Mouse (Mus musculus) heart, embryonic 10.5 days (tissue): ENCODE data around the gene Hes2. TPM values are rescaled to one million over a fixed set of nuclear protein-coding genes. Genes with fewer than 3 reads are reported as not detected.

Experiments used
- DNase-seq: peaks from one replicate; pipeline ENCODE4 v3.0.0-alpha.2; 2017; ENCODE audit warnings: low spot score
- H3K27ac ChIP-seq: fragments of 300-500 bp; sonication (generic); 2 replicates; pipeline ENCODE4 v1.5.1; 2016; ENCODE audit warnings: mild to moderate bottlenecking
- H3K27me3 ChIP-seq: fragments of 300-500 bp; sonication (generic); 2 replicates; pipeline ENCODE4 v1.6.1; 2016; ENCODE audit warnings: mild to moderate bottlenecking; ENCODE audit not compliant: poor library complexity, insufficient read depth, severe bottlenecking
- H3K36me3 ChIP-seq: fragments of 300-500 bp; sonication (generic); 2 replicates; pipeline ENCODE4 v1.6.1; 2016; ENCODE audit warnings: mild to moderate bottlenecking, moderate library complexity
- H3K4me1 ChIP-seq: fragments of 300-500 bp; sonication (generic); 2 replicates; pipeline ENCODE4 v1.6.1; 2016; ENCODE audit warnings: mild to moderate bottlenecking
- H3K4me3 ChIP-seq: fragments of 300-500 bp; sonication (generic); 2 replicates; pipeline ENCODE4 v1.5.1; 2016; ENCODE audit warnings: mild to moderate bottlenecking, moderate library complexity
- H3K9me3 ChIP-seq: fragments of 300-500 bp; sonication (generic); 2 replicates; pipeline ENCODE4 v1.6.1; 2016; ENCODE audit warnings: mild to moderate bottlenecking, moderate library complexity
- WGBS: fragments of 180-500 bp; shearing (Covaris S2); methylation state at CpG from one replicate; pipeline ENCODE4 v1.1.7; 2016; 5-methylcytosine and 5-hydroxymethylcytosine counted together
- polyA plus RNA-seq: library from polyadenylated mRNA; unstranded; fragments of >200 nt; fragmentation: Nextera tagmentation; extraction: Ambion mirVana; gene quantifications from 2 replicates; pipeline ENCODE4 v1.2.1, GENCODE M21; 2016

The Hes2 gene
- polyA plus RNA-seq, 1 experiment from 2014 or later: not detected

DNA sequence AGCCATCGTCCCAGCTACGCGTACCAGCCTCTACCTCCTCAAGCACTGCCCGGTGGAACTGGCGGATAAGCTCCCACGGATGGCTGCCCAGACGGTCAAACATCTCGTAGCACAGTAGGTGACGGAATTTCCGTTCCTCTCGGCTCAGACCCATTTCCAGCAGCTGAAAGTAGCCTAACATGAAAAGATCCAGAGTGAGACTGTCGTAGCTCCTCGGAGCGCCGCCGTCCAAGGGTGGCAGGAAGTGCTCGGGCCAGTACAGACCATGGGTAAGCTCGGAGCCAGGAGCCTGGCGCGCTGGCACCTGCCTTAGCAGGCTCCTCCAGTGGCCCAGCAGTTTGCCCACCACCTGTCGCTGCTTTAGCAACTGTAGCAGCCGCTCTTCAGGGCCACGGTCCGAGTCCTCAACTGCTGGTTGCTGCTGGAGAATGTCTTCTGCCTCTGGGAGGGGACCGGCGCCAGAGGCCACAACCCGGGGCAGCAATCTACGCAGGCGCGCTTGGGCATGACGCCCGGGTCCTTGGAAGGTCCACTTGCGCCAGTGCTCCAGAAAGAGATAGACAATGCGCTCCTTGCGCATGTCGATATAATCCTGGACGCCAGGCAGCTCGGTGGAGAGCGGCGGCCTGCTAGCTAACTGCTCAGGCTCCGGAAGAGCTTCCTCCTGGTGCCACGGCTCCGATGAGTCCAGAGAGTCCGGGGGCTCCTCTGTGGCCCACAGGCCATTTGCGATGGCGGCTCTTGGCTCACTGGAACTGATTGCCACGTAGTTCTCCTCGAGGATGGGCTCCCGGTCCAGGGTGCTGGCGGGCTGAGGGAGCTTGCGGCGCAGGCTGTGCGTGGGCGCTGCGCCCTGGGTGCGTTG lies 33.3 kb upstream of the Hes2 start:
- Histone ChIP-seq H3K9me3 (no peaks in the 10 kb centered on the region), H3K27me3 (peaks cover 98% of the 10 kb centered on the region), H3K4me1 (peaks cover 53% of the 10 kb centered on the region), H3K4me3 (peak overlapping the region; percentile 55), H3K36me3 (no peaks in the 10 kb centered on the region), H3K27ac (peak overlapping the region; percentile 49; the same call in 1 of the 2 replicates)
- no peak for DNase-seq
- WGBS: 7% methylated on average over 56 of the region's 56 CpGs

DNA sequence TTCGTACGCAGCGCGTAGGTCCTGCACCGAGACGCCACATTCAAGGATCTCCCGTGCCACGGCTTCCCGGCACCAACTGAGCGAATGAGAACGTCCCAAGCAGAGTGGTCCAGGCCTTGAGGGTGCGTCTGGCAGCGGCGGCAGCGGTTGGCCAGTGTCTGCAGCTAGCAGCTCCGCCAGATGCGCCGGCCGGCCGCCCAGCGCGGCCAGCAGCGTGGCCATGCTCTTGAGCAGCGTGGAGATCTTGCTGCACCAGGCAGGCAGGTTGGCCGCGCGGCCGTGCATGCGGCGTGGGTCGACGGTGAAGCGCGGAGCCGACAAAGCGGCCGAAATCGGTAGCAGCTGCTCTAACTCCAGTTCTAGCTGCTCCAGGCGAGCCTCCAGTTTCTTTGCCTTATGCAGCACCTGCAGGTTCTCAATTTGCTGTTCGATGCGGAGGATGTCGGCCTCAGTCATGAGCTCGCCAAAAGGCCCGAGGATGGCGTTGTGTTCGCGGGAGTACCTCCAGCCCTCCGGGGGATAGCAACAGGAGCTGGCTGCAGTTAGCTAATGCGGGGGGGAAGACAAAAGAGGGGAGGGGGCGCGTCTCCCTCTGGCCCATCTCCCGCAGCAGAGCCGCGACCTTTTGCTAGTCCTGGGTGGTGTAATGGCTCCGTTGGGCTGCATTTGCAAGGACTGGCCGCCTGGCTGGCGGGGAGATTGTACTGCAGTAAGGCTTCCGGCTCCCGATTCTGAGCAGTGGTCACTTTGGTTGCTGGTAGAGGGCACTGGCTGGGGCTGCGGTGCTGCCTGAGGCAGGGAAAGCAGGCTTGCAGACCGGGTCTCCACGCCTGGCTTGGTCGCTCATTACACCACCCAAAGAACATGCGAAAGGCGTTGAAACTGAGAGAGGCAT lies 32.4 kb upstream of the Hes2 start:
- Histone ChIP-seq H3K4me3 (peak overlapping the region; percentile 55), H3K4me1 (peaks cover 53% of the 10 kb centered on the region), H3K27me3 (peaks cover 98% of the 10 kb centered on the region), H3K9me3 (no peaks in the 10 kb centered on the region), H3K36me3 (no peaks in the 10 kb centered on the region), H3K27ac (peak overlapping the region; percentile 49; the same call in 1 of the 2 replicates)
- 6% methylated on average over 65 of the region's 65 CpGs for WGBS
- no peak for DNase-seq

DNA sequence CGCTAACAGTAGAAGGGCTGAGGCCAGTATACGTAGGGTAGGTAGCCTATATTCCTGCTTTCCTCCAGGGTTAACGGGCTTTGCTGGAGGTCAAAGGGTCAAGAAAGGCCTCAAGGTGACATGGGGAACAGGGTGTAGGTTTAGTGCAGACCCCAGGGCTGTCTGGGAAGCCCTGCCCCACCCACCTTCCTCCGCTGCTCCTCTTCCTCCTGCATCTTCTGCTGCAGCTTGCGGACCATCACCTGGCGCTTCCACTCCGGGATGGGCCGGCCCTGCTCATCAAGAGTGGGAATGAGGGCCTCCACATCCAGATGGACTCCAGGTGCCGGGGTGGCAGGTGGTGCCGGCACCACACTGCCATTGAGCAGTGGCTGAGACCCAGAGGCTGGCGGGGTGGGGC lies 30.8 kb upstream of the Hes2 start:
- no peaks in the 10 kb centered on the region for H3K9me3 ChIP-seq
- DNase-seq: no peak
- H3K27me3 ChIP-seq: peaks cover 100% of the 10 kb centered on the region
- no peaks in the 10 kb centered on the region for H3K36me3 ChIP-seq
- H3K27ac ChIP-seq: no peak overlapping the region
- H3K4me3 ChIP-seq: no peak overlapping the region
- 73% methylated on average over 11 of the region's 11 CpGs for WGBS
- H3K4me1 ChIP-seq: peaks cover 66% of the 10 kb centered on the region

DNA sequence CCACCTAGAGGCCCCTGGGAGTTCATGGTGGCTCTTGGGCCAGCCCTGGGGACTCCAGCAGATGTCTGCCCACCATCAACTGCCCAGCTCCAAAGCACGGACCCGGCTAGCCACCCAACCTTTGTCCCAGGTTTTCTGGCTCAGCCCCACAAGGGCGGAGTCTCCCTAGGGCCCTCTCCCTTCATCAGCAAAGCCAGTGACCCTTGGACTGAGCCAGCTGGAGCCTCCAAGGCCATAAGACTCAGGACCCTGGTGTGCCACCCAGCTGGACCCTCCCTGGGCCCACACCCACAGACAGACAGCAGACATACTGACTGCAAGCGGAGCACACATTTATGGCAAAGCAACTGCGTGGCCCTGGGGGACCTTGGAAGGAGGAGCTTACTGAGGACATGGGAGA lies 29.9 kb upstream of the Hes2 start:
- Histone ChIP-seq H3K27ac (no peak overlapping the region), H3K9me3 (no peaks in the 10 kb centered on the region), H3K4me3 (no peak overlapping the region), H3K4me1 (peaks cover 66% of the 10 kb centered on the region), H3K36me3 (no peaks in the 10 kb centered on the region), H3K27me3 (peaks cover 100% of the 10 kb centered on the region)
- WGBS: 60% methylated on average over 5 of the region's 5 CpGs
- DNase-seq: no peak

DNA sequence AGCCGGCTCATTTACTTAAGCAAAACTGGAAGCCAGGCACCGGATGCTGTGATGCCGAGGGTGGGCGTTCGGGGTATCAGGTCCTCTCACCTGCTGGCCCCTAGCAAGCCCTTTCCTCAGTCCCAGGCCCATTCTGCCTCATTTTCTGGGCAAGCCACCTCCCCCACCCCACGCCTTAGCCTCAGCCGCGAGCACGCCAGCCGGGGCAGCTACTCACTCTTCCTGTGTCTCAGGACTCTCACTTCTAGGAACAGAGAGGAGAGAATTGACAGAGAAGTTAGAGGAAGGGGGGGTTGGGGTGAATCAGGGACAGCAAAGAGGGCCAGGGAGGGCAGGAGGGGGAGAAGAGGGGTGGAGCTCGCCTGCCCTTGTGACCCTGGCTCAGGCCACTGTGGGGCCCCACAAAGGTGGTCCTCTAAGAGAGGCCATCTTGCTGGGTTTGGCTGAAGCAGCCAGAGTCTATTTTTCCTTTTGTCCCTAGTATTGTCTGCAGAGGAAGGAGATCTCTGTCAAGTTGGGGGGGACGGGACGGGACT lies 29.2 kb upstream of the Hes2 start:
- Histone ChIP-seq H3K4me1 (peaks cover 66% of the 10 kb centered on the region), H3K27ac (peak overlapping the region; percentile 32; the same call in 1 of the 2 replicates), H3K9me3 (no peaks in the 10 kb centered on the region), H3K27me3 (peaks cover 100% of the 10 kb centered on the region), H3K36me3 (no peaks in the 10 kb centered on the region), H3K4me3 (peak overlapping the region; percentile 13; the same call in 1 of the 2 replicates)
- no peak for DNase-seq
- 34% methylated on average over 13 of the region's 13 CpGs for WGBS

DNA sequence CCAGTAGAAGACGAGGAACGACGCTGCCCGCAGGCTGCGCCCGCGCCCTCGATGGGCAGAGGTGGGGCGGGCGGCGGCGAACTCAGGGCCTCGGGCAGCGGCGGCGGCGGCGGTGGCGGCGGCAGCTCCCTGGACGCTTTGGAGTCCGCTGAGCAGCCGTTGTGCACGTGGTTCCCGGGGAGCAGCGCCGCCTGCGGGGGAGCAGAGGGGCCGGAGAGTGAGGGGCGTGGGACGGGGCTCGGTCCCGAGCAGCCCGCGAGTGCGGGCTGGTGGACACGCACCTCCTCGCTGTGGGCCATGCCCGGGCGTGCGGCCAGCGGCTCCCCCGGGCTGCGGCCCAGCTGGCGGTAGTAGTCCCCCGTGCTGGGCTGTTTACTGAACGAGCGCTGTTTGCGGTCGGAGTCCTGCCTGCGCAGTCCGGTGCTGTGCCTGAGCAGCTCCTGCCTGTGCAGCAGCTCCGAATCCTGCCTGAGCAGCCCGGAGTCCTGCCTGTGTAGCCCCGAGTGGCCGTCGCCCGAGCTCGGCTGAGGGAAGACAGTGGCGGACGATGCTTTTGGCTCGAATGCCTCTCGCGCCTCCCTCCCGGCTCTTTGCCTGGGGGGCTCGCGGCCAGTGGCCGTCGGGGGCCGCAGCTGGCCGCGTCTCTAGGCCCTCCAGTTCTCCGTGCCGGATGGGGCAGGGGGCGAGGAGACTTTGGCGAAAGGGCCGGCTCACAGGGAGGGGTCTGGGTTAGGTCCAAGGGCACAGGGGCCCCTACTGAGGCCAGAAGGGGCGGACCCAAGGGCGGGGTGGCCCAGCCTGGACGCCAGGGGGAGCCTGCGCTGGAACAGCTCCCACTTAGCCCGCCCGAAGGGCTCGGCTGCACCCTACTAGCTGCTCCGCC lies 27.7 kb upstream of the Hes2 start:
- no peaks in the 10 kb centered on the region for H3K36me3 ChIP-seq
- H3K27me3 ChIP-seq: peaks cover 99% of the 10 kb centered on the region
- no peaks in the 10 kb centered on the region for H3K9me3 ChIP-seq
- peak overlapping the region; percentile 59 for H3K4me3 ChIP-seq
- under 1% methylated on average over 85 of the region's 85 CpGs for WGBS
- H3K27ac ChIP-seq: peak overlapping the region; percentile 59
- H3K4me1 ChIP-seq: peaks cover 51% of the 10 kb centered on the region
- DNase-seq: no peak

DNA sequence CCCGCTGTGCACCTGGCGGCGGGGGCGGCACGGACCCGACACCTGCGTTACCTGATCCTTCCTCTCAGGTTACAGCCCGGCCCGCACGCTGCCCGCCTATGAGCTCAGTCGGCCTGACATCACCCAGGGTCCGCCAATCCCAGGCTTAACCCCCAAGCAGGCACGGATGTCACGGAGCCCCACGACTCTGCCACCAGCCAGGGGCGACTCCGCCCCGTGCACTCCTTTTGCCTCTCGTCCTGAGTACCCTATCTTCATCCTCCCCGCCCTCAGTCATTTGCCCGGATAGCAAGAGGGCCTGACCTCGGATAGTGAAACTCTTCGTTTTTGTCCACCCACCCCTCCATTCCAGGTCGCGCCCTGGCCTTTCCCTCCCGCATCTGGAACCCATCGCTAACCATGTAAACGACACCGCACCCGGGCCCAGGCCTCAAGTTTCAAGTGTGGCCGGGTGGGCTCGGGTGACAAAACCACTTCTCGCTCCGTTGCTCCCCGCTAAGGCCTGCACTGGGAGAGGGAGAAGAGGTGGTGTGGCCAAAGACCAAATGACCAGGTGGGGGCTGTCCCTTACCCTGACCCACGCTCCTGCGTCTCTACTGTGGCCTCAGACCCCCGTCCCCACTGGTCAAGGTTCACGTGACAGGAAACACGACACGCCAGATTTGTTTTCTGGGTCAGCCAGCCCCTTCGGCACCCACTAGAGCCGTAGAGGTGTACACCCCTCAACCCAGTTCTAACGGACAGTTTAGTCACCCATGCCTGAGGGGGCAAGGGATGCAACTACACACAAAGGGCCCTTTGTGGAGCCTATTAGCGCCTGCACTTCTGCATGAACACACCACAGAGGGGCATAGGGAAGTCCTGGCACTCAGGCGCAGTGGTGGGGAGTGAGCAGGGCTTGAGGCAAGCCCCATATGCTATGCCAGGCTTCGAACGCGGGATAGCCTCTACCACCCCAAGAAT lies 26.6 kb upstream of the Hes2 start:
- H3K27me3 ChIP-seq: peaks cover 97% of the 10 kb centered on the region
- peak overlapping the region; percentile 59 for H3K4me3 ChIP-seq
- H3K27ac ChIP-seq: peak overlapping the region; percentile 59; the same call in 1 of the 2 replicates
- H3K4me1 ChIP-seq: peaks cover 40% of the 10 kb centered on the region
- H3K36me3 ChIP-seq: no peaks in the 10 kb centered on the region
- DNase-seq: no peak
- 6% methylated on average over 50 of the region's 50 CpGs for WGBS
- H3K9me3 ChIP-seq: no peaks in the 10 kb centered on the region

DNA sequence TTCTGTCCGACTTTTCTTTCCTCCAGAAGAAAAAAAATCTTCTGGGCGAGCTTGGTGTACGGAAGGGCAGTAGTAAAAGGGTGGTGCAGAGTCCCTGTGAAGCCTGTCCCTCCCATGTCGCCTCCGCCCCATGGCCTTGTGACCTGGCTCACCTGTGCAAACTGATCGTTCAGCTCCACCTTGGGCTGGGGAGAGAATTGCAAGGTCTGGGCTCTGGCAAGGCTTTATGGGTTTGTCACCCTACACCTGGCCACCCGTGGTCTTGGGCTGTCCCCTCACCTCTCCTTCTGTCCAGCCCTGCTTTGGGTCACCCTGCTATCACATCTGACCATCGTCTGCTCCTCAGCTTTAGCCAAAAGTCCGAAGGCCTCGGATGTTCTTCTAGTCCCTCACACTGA lies 25.9 kb upstream of the Hes2 start:
- no peak for DNase-seq
- Histone ChIP-seq H3K9me3 (no peaks in the 10 kb centered on the region), H3K4me1 (peaks cover 40% of the 10 kb centered on the region), H3K27ac (no peak overlapping the region), H3K4me3 (no peak overlapping the region), H3K36me3 (no peaks in the 10 kb centered on the region), H3K27me3 (peaks cover 97% of the 10 kb centered on the region)
- WGBS: 26% methylated on average over 10 of the region's 10 CpGs

DNA sequence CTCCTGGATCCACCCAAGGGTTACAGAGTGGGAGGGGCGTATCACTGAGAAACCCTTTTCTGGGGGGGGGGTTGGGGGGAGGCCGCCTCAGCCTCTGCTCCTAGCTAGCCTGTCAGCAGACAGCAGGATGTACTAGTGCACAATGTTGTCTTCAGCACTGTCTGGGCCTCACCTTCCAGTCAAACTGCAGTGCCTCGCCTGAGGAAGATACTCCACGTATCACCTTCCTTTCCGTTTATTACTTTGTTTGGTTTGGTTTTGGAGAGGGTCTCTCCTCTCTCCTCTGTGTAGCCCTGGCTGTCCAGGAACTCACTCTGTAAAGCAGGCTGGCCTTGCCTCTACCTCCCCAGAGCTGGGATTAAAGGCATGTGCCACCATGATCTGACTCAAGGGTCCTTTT lies 25.5 kb upstream of the Hes2 start:
- no peak for DNase-seq
- WGBS: 52% methylated on average over 5 of the region's 5 CpGs
- Histone ChIP-seq H3K36me3 (no peaks in the 10 kb centered on the region), H3K27me3 (peaks cover 92% of the 10 kb centered on the region), H3K4me1 (peaks cover 42% of the 10 kb centered on the region), H3K9me3 (no peaks in the 10 kb centered on the region), H3K4me3 (no peak overlapping the region), H3K27ac (no peak overlapping the region)

DNA sequence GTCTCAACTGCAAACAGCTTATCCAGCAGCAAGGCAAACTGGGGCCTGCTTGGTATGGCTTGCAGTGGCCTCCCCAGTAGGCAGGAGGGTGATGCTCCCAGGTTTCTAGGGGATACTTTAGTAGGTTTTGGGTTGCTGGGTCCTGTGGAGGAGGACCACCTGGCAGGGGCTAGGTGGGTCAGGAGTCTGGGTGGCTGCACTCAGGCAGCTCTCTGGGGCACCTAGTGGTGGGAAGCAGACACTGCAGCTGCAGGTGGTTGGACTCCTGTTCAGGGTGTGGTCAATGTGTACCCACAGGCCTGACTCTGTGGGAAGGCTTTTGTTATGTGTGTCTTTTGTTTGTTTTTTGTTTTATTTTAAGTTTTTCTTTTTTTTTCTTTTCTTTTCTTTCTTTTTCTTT lies 24.2 kb upstream of the Hes2 start:
- no peaks in the 10 kb centered on the region for H3K9me3 ChIP-seq
- DNase-seq: no peak
- H3K36me3 ChIP-seq: no peaks in the 10 kb centered on the region
- peaks cover 79% of the 10 kb centered on the region for H3K27me3 ChIP-seq
- H3K27ac ChIP-seq: no peak overlapping the region
- H3K4me3 ChIP-seq: no peak overlapping the region
- peaks cover 44% of the 10 kb centered on the region for H3K4me1 ChIP-seq

DNA sequence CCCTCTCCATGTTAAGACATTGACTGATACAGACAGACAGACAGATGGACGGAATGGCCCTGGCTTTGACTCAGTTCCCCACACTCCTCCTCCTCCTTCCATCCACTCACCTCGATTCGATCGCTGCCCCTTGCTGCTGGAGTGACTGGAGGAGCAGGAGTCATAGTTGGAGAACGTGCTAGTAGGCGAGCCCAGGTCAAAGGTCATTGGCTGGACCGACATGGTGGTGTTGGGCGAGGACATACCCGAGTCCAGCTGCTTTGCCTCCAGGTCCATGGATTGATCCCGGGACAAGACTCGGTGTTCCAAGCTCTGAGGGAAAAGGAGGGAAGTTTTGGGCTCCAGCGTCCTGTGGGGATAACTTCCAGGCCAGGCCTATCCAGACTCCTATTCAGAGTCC lies 23.3 kb upstream of the Hes2 start:
- Histone ChIP-seq H3K4me1 (peaks cover 35% of the 10 kb centered on the region), H3K27ac (no peak overlapping the region), H3K4me3 (no peak overlapping the region), H3K9me3 (no peaks in the 10 kb centered on the region), H3K36me3 (no peaks in the 10 kb centered on the region), H3K27me3 (peaks cover 76% of the 10 kb centered on the region)
- no peak for DNase-seq
- WGBS: 80% methylated on average over 12 of the region's 12 CpGs
